Mouse (Mus musculus) urinary bladder, postnatal 25 days (tissue): ENCODE measurements at regions not wholly inside any gene's neighbourhood (a gene's known extent, or its start where the extent isn't known, plus 50 kb on each side); places are given as distances from the start of the nearest gene placed in this dataset.

Source experiments
- DNase-seq: peaks from one replicate; pipeline ENCODE4 v3.0.0; 2022; ENCODE audit warnings: low spot score

DNA sequence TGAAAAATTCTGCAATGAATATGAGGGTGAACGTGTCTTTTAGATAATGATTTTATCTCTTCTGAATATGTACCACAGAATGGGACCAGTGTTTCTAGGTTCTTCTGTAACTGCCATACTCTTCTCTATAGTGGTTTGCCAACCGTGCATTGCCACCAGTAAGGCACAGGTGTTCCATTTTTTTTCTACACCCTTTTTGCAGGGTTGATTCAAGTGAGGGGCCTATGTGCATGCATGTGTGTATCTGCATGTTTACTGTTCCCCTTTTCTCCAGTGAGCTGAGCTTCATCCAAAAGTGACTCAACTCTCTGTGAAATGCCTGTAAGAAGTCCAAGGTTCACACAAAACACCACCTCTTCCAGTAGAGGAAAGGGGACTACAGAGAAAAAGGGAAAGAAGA is 467.7 kb downstream of the Gsdmc2 start:
- DNase-seq = no peak

DNA sequence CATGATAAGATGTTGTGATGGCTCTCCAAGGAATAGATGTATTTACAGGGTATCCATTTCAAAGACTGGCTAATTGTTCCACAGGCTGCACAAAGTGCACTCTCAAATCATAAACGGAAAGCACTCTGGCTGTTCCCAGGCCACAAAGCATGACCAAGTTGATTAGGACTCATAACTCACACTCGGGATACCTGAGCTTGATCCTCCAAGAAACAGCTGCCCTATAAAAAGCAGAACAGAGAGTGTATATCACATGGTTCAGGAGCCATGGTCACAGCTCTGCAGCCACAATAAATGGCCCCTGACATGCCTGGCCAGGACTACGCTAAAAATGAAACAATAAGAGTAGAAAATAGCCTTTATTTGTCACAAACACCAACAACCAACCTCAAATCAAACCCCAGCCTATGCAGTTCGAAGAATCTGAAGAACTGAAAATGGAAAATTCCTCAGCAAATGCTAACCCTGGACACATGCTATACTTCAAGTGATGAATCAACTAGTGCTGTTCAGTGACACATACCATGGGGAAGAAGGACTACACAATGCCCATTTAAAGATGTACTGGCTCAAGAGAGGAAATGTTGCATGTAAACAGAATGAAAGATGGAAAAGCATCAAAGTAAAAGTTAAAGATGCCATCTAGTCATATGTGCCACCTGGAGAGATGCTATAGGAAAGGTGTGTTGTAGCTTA is 473.5 kb downstream of the Gsdmc2 start:
- DNase-seq = no peak

DNA sequence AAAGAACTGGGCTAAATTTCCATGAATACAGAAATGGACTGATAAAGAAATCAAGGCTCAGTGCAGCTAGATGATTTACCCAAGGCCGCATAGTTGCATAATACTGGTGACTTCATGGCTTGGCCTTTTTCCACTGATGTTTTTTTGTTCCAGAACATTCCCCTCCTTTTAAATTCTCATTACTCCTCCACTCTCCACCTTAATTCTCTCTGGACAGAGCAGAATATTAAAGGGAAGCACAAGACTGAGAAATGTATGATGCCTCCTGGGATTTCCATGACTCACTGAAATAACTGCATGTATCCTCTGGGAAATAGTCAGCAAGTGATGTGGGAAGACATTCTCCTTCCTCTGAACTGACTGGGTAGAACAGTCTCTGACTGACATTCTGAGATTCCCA is 480.5 kb downstream of the Gsdmc2 start:
- DNase-seq = peak; percentile 11

DNA sequence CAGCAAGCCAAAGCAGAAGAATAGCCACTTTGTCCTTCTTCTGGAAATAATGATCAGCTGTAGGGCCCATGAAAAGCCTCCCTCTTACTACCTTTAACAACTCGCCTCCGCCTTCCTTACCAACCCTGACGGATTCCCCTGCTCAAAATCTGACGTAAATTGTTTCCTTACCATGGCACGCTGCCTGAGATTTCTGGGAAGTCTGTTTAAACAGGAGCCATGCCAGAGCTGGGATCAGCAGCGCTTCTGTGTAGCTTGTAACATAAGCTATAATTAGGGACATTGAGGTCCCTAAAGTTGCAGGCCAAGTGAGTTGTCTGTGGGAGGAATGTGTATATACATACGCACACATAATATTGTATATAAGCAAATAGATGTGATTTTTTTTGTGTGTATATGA is 484.6 kb downstream of the Gsdmc2 start:
- peak; percentile 23 for DNase-seq

DNA sequence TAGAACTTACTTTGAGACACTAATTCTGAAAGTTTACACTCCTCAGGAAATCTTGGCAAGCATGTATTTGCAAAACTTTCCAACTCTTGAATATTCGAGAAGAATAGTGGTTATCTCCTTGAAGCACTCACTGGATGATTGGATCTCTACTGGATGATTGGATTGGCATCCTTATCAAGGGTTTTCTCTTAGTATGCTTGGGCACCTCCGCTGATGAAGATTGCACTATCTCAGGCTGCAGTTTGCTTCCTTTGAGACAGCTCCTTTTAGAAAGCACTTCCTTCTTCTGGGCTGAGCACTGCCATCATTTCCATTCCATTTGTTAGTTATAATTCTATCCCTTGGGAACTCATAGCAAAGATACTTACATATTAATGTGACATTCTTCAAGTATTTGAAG is 503.2 kb downstream of the Gsdmc2 start:
- no peak for DNase-seq

DNA sequence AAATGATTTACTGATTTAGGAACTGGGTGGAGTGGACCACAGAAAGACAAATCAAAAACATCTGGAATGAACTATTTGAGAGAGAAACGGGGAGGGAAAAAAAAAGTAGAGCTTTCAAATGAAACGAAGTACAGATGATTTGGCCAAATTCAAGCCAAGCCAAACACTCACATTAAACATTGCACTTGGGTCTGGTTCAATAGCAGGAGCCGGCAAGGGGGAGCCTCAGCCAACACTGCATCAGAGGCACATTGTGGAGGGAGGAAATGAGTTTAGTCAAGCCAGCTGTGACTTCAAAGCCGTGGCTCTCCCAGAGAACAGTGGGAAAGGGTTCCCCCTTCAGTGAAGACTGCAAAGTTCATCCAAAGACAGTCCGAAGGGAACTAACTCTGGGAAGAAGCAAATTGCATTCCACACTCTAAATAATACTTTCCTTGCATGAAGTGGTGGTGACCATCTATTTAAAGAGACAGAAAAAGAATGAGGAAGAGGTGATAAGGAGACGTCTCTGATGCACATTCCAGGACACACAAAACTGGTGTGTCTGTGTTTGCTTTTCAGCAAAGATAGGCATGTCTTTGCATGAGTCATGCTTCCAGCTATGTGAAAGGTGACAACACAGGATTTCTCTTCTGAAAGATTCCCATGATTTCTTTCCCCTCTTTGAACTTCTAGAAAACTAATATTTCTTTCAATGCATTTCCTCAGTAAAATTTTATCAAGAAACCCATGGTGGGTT is 504.5 kb downstream of the Gsdmc2 start:
- DNase-seq = peak; percentile 35

DNA sequence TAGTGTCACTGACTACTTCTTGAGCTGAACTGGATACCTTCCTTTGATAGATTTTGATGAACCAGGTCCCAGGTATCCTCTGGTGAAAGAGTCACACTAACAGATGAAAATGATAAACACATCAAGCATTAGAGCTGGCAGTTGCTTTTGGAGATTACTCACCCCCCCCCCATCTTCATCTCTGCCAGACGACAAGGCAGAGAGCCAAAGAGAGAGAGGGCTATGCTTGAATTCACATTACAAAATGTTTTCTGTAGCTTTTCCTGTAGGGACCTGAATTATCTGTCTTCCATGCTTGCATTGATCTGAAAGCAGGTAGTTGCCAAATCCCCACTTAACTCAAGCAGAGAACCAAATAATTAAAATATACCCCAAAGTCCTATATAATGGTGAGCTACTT is 525.3 kb downstream of the Gsdmc2 start:
- DNase-seq = no peak

DNA sequence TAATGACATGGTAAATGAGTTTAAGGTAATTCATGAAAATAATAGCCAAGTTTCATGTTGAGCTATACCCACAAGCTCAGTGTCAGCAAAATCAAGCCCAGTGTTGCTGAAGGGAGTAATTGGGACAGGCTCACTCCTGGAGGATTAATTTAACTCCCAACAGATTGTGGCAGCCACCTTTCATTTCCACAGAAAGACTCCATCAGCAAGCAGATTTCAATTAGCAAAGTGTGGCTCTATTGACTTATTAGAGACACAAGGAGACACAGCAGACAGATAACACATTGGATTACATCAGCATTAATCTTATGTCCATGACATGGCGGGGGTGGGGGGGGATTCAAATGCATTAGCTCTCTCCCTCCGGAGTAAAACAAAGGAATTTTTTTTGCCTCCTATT is 534.6 kb downstream of the Gsdmc2 start:
- no peak for DNase-seq

DNA sequence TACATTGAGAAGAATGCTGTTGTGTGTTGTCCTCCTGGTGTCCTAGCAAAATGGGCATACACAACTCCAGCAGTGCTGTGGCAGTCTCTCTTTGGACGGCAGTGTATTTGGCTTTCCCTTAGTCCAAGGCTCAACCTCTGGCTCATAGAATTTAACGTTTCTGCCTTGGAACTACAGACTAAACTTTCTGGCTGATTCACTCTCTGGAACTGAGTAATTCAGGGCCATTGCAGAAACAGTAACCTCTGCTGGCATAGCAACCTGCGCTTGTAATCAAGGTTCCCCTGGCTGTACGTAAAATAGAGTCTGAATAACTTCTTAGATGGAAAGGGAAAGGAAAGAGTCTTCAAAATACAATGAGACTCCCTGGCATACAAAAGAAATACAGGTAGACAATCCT is 545.7 kb downstream of the Gsdmc2 start:
- DNase-seq = no peak

DNA sequence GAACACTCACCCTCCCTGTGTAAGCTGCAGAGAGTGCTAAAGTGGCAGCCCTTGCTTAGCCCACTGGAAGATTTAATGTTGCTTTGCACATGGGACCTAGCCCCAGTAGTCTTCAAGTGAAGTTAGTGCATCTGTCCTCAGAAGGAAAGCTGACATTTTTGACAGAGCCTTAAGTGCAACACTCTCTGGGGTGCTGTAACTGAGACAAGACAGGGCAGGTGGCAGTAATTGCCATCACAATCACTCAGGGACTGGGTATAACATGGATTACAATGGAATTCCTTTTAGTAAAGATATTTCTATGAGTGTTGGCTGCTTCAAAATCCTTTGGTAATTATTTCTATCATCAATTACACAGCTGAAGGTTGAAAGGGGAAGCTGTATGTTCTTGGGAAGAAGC is 556.4 kb downstream of the Gsdmc2 start:
- no peak for DNase-seq

DNA sequence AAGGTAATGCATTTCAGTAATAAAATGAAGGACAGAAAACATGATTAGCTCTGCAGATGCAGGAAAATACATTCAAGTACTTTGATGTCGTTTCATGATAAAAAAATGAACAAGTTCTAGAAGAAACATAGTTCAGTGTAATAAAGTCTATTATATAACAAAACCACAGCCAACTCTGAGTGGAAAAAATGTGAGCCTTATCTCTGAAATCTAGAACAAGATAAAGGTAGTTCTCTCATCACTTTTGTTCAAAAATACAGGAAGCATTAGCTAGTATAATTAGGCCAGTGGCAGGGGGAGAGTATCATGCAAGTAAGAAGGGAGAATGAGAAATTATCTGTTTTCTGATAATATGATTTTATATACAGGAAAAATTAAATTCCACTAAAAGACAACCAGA is 559.0 kb downstream of the Gsdmc2 start:
- no peak for DNase-seq

DNA sequence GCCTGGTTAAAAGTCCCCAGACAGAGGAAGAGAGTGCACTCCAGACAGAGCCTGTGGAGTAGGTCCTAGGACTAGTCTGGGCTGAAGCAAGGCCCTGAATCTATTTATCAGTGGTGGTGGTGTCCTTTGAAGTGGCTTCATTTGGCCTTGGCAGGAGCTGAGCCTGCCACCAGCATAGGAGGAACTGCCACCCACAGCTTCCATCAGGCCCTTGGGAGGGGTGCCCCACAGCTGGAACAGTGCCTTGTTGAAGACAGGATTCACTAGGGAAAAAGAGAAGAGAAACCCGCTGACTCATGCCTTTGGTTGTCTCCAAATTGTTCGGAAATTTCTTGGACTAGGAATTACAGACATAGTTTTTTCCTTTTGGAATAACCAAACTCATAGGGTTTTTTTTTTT is 574.6 kb downstream of the Gsdmc2 start:
- DNase-seq = peak; percentile 4

DNA sequence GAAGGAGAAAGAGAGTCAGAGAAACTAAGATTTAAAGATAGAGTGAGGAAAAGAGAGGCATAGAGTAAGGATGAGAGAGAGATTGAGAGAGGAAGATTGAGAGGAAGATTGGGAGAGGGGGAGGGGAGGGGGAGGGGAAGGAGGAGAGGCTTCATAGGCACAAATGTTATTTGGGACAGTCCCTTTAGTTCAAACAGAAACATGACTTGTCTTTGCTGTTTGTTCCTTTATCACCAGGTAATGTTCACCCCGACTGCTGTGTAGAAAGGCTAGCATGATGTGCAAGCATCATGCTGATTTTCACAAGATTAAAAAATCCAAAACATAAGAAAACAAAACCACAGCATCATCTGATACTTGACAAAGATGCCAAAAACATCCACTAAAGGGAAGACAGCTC is 579.1 kb downstream of the Gsdmc2 start:
- DNase-seq = no peak

DNA sequence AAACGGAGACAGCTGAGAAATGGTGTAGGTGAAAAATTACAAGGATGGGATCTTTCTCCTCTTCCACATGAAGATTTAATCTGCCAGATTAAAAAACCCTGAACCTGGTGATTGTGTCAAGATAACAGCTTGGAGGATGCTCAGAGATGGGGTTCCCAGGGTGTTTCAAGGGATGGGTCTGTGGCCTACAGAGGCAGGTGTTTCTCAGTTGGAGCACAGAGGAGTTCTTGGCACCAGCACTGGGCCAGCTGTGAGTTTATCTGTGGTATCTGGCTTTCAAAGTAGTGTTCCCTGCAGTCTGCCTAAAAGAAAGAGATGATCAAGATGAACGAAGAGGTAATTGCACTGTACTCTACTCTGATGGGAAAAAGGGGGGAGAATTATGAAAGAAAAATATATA is 589.2 kb downstream of the Gsdmc2 start:
- no peak for DNase-seq

DNA sequence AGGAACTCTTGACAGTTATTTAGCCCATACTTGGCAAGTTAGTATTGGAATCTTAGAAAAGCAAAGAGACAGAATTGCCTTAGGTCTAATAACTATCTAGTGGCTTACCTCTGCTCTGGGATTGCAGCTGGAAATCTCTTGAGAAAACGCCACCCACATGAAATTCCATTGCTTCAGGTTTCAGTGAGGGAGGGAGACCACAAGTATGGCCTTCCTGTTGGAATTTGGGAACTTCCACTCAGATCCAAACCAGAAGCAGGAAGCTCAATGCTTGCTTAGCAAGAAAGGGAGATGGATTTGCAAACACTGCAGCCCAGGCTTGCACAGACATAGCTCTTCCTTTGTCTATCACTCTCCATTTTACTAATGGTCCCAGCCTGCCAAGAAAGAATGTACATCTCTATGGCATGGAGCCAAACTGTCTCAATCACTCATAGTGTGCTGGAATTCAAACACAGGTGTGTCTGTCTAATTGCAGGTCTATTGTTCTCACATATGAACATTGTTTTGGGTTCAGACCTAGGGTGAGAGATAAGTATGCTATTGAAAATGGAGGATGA is 592.1 kb downstream of the Gsdmc2 start:
- no peak for DNase-seq

DNA sequence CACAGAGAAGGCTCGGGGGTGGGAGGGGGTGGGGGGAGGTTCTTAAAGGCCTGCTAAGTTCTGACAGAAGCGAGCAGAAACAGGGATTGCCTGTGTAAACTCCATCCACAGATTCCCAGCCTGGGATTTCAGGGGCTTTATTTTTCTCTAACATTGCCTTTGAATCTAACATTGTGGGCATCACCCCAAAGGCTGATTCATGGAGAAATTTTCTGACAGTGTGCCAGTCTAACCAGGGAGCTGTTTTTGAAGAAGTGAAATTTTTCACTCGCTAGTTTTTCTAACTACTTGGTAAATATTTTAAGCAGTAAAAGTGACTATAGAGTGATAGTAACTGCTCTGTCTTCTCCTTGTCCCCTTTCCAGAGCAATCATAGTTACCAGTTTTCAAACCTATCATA is 606.4 kb downstream of the Gsdmc2 start:
- no peak for DNase-seq

DNA sequence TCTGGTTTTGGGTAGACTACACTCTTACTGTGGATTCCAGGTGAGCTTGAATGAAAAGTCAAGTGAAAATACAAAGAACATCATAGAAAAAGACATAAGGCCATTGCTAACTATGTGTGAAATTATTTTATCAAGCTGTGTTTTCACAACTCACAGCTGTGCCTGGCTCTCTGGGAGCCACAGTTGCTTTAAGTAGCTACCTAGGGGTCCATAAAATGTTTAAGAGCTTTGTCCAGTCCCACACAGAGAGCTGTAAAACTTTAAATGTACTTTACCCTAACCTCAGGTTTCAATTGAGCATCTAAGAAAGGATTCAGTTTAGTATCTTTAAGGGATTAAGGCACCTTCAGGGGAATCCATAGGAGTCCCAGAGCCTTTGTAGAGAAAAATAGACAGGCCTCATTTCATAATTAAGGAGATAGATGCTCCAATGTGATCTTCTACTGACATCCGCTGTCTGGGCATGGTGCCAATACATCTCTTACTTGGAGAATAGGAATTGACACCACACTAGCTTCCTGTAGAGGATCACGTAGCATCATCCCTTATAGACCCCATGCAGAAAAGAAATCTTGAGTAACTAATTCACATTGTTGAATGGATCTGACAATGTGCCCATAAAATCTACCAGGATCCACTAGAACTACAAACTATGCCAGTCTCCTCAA is 626.5 kb downstream of the Gsdmc2 start:
- DNase-seq = no peak

DNA sequence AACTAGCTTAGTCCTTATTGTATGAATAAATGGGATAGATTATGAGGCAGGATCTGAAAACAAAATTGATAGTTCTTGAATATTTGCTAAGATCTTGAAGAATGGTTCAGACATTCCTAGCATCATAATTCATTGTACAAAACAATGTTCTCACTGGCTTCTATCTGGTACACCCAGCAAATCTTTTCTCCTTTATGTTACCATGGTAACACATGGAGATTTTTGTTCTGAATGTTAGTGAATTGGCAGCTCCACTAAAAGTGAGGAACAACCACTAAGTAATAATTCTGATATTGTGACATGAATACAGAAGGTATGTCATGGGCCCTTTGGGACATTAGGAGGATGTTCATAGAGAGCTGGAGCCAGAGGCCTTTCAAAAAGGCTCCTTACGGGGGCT is 639.8 kb downstream of the Gsdmc2 start:
- no peak for DNase-seq

DNA sequence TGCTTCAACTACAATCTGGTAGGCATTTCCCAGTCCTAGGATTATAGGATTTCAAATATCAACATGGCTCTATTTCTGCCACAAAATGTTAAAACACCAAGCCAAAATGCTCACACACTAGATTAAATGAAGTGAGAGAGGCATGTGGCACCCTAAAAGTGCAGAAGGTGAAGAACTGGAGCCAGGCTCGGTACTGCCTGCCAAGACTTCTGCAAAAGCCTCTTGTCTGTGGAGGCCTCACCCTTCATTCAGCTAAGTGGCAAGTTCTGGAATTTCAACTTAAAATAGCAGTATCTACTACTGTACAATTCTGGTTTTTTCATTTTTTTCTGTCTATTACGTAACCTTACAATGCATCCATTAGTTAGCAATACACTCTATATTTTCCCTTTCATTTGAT is 649.9 kb downstream of the Gsdmc2 start:
- no peak for DNase-seq

DNA sequence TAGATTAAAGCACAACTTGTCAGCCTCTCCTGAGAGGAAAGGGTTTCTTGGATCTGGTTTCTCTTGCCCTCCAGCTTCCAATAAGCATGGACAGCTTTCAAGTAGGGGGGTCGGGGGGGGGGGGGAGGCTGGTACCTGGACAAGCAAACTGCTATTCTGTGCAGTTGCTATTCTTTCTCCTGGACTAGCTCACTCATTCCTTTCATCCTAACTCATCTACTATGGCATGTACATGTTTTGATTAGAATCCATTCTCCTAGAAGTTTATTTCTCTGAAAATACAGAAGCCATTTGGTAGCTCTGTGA is 650.5 kb downstream of the Gsdmc2 start:
- no peak for DNase-seq

DNA sequence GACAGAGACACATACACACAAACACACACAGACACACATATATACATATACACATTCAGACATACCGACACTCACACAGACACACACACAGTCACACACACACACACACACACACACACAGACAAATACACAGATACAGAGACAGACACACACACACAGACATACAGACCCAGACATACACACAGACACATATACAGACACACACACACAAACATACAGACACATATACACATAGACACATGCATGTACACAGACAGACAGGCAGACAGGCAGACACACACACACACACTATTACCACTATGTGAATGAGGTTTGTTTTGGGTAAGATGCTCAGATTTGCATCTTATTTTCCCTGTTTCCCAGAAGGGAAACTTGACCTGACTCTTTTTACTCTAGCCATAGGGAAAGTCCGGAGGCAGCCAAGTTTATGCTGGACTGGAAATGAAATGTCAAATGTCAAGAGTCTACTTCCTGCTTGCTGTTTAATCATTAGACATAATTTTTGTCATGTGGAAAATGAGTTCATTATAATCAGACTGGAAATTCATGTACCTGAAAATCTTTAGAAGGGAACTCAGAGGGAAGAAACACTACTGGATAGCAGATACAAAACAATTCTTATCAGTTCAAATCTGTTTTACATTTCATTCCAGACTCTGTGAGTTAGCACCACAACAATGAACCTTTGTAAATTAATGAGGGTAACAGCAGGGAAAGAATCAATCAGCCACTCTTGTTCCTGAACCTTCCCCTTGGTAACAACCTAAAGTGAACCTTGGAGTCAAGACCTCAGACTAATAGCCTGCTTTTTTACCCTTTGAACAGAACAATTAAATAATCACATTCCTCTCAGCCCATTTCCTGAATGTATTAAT is 651.1 kb downstream of the Gsdmc2 start:
- no peak for DNase-seq

DNA sequence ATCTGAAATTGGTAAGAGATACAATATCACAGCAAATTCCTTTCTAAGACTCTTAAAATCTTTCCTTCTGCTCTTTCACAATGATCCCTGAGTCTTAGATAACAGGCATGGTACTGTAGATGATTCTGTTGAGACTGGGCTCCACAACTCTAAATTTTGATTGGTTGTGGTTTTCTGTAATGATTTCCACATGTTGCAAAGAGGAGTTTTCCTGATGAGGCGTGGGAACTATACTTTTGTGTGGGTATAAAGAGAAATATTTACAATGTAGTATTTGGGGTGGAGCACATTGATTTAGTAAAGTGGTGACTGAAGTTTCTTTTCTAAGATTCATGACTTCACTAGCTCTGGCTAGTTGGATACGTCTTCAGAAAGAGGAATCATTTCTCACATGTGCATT is 653.2 kb downstream of the Gsdmc2 start:
- DNase-seq = no peak
